ENCODE assay signal across 21 mouse cellular contexts in genomic region chr16:95688010-95688409, GRCm38 (mm10). TPM values are rescaled to one million over a fixed set of nuclear protein-coding genes. Genes with fewer than 3 reads are reported as not detected.
DNase-seq lines count a peak whose midpoint lies in the region; ATAC-seq and TF ChIP-seq lines count a peak whose summit lies in the region.
"Had no signal": no experiment of that assay in that cellular context is flagged by ENCODE, and none has a peak within 500 bp of the region (broad histone marks: within the 10 kb centered on the region; RNA-seq: fewer than 3 reads in every experiment).

No protein-coding gene starts in this region.

- H3K36me3 ChIP-seq in heart, adult 2 months (ENCODE audit: control insufficient read depth, insufficient read depth, low read length): no peaks in the 10 kb centered on the region
- no peaks in the 10 kb centered on the region for H3K36me3 ChIP-seq in lung, embryonic 14.5 days (ENCODE audit: insufficient read depth)
- H3K36me3 ChIP-seq in E14TG2a.4 (ENCODE audit: insufficient read depth, low read length): no peaks in the 10 kb centered on the region
- H3K36me3 ChIP-seq: embryonic facial prominence, embryonic 13.5 days; forebrain, embryonic 12.5 days; heart, embryonic 12.5 days; hindbrain, embryonic 13.5 days had no signal

- no peak for DNase-seq in heart, adult 2 months
- DNase-seq in heart, adult 8-10 months (ENCODE audit: low spot score): no peak
- no peak for DNase-seq in lung, embryonic 14.5 days
- no peak for DNase-seq in lung, postnatal 4 days
- DNase-seq in R1 (ENCODE audit: low read depth, low spot score): peak; percentile 47
- no peak for DNase-seq in right cerebral cortex, adult 18-20 months
- DNase-seq in urinary bladder, postnatal 10 days (ENCODE audit: low spot score): no peak
- DNase-seq: adrenal gland, postnatal 14 days; cerebellum, adult 11-12 months; cerebellum, adult 9-10 months; cerebellum, postnatal 25 days; gastrocnemius, postnatal 10 days; heart, adult 18-20 months; heart, postnatal 36 days had no signal

- H3K27me3 ChIP-seq in heart, adult 2 months (ENCODE audit: control insufficient read depth, insufficient read depth, low read length): no peaks in the 10 kb centered on the region
- H3K27me3 ChIP-seq in lung, embryonic 14.5 days (ENCODE audit: insufficient read depth, low read length): no peaks in the 10 kb centered on the region
- peaks cover 20% of the 10 kb centered on the region; the same call in 1 of the 2 replicates for H3K27me3 ChIP-seq in E14TG2a.4 (ENCODE audit: insufficient read depth, low read length)
- H3K27me3 ChIP-seq: embryonic facial prominence, embryonic 13.5 days; forebrain, embryonic 12.5 days; heart, embryonic 12.5 days; hindbrain, embryonic 13.5 days had no signal

- ATAC-seq in lung, embryonic 14.5 days (ENCODE audit: insufficient read depth): no peak
- ATAC-seq: forebrain, embryonic 16.5 days; hindbrain, postnatal 0 days had no signal

- no peaks in the 10 kb centered on the region for H3K9me3 ChIP-seq in lung, embryonic 14.5 days (ENCODE audit: low read depth, low read length)
- no peaks in the 10 kb centered on the region for H3K9me3 ChIP-seq in E14TG2a.4 (ENCODE audit: low read length)
- H3K9me3 ChIP-seq: embryonic facial prominence, embryonic 13.5 days; forebrain, embryonic 12.5 days; heart, embryonic 12.5 days; hindbrain, embryonic 13.5 days had no signal

- no peak overlapping the region for H3K4me2 ChIP-seq in lung, embryonic 14.5 days
- H3K4me2 ChIP-seq: embryonic facial prominence, embryonic 13.5 days; forebrain, embryonic 12.5 days; heart, embryonic 12.5 days; hindbrain, embryonic 13.5 days had no signal

- no peak overlapping the region for H3K27ac ChIP-seq in heart, adult 2 months
- H3K27ac ChIP-seq in lung, embryonic 14.5 days (ENCODE audit: low read depth): no peak overlapping the region
- H3K27ac ChIP-seq: embryonic facial prominence, embryonic 13.5 days; forebrain, embryonic 12.5 days; hindbrain, embryonic 13.5 days; hindbrain, postnatal 0 days had no signal

- 85% methylated on average over 4 of the region's 4 CpGs for whole genome bisulfite sequencing in heart, adult 2 months
- WGBS in lung, embryonic 14.5 days: 68% methylated on average over 4 of the region's 4 CpGs

- H3K79me2 ChIP-seq in heart, adult 2 months (replicated peaks; ENCODE audit: control insufficient read depth, insufficient read depth, low read length): no peaks in the 10 kb centered on the region

- no peak for TF ChIP-seq EP300 in heart, adult 2 months (IDR thresholded peaks at IDR 0.05; ENCODE audit: insufficient read depth, low read depth, low read length)

- 0 out of 2 replicates have a peak, but pooled peaks have one; percentile 3 for TF ChIP-seq CTCF in heart, adult 2 months (IDR thresholded peaks at IDR 0.05)
- TF ChIP-seq CTCF in lung, embryonic 14.5 days (IDR thresholded peaks at IDR 0.05; ENCODE audit: low read depth): peak; percentile 9; the same call in 1 of the 2 replicates
- peak; percentile 32 for TF ChIP-seq CTCF in E14TG2a.4 (conservative IDR thresholded peaks at IDR 0.05; ENCODE audit: low read length)

- no peak overlapping the region for H3K9ac ChIP-seq in heart, adult 2 months (ENCODE audit: low read depth, low read length)
- H3K9ac ChIP-seq in lung, embryonic 14.5 days: no peak overlapping the region
- H3K9ac ChIP-seq: embryonic facial prominence, embryonic 13.5 days; forebrain, embryonic 12.5 days; heart, embryonic 12.5 days; hindbrain, embryonic 13.5 days had no signal

- TF ChIP-seq POLR2A in heart, adult 2 months (IDR thresholded peaks at IDR 0.05; ENCODE audit: insufficient read depth, low read depth, low read length): no peak

- H3K4me1 ChIP-seq in heart, adult 2 months (ENCODE audit: control insufficient read depth, insufficient read depth, low read length): peaks cover 2% of the 10 kb centered on the region; the same call in 1 of the 2 replicates
- no peaks in the 10 kb centered on the region for H3K4me1 ChIP-seq in lung, embryonic 14.5 days (ENCODE audit: insufficient read depth)
- peaks cover 50% of the 10 kb centered on the region for H3K4me1 ChIP-seq in E14TG2a.4 (replicated peaks; ENCODE audit: low read depth, low read length)
- H3K4me1 ChIP-seq: forebrain, embryonic 12.5 days; heart, embryonic 12.5 days had no signal

- intact Hi-C loops in heart, adult 2 months (cut with DNase I): no loop called here

- H3K4me3 ChIP-seq in heart, adult 2 months: no peak overlapping the region
- H3K4me3 ChIP-seq in lung, embryonic 14.5 days (ENCODE audit: low read depth, low read length): no peak overlapping the region
- no peak overlapping the region for H3K4me3 ChIP-seq in E14TG2a.4 (replicated peaks; ENCODE audit: low read length)
- H3K4me3 ChIP-seq: embryonic facial prominence, embryonic 13.5 days; forebrain, embryonic 12.5 days; heart, embryonic 12.5 days; hindbrain, embryonic 13.5 days had no signal

RNA-seq across cellular contexts. Expression of gene Ets2, which starts 13.9 kb away (rescaled TPM):
- total RNA-seq in heart, adult 2 months (2021): 10 to 100 TPM; 50.3 to 70.6 TPM
- 47.2 and 60.5 TPM in 2 replicates for polyA plus RNA-seq in heart, adult 2 months (2012; rRNA removed)
- 10 to 100 TPM; 59.7 to 95.7 (median 76.1) TPM for total RNA-seq in heart, adult 8-10 months (2022)
- 72.6 and 74.7 TPM in 2 replicates for polyA plus RNA-seq in lung, embryonic 14.5 days (2014; fragmentation: Nextera tagmentation; extraction: Ambion mirVana)
